Mouse (Mus musculus) kidney, postnatal 0 days (tissue): ENCODE measurements at regions not wholly inside any gene's neighbourhood (a gene's known extent, or its start where the extent isn't known, plus 50 kb on each side); places are given as distances from the start of the nearest gene placed in this dataset.
"Not testable (repeated sequence)": the region's sequence is repeated elsewhere in the genome, so short reads cannot be mapped to it uniquely, and the experiment has no call there.

Experiments used
- ATAC-seq: fragments of 200-750 bp; cut with Nextera tagmentation; replicated peaks from 2 replicates; pipeline ENCODE4 v1.8.0; 2017; ENCODE audit warnings: low read depth, moderate number of reproducible peaks, moderate TSS enrichment, moderate library complexity; ENCODE audit not compliant: low FRiP score
- DNase-seq: peaks from one replicate; pipeline ENCODE4 v3.0.0-alpha.2; 2016; ENCODE audit warnings: low spot score
- H3K27ac ChIP-seq: fragments of 300-500 bp; sonication (generic); 2 replicates; pipeline ENCODE4 v1.5.1; 2014; ENCODE audit warnings: mild to moderate bottlenecking
- H3K27me3 ChIP-seq: fragments of 300-500 bp; sonication (generic); 2 replicates; pipeline ENCODE4 v1.6.1; 2014; ENCODE audit warnings: low read length, mixed read lengths; ENCODE audit not compliant: insufficient read depth
- H3K36me3 ChIP-seq: fragments of 300-500 bp; sonication (generic); 2 replicates; pipeline ENCODE4 v1.6.1; 2014; ENCODE audit warnings: low read length, mixed read lengths; ENCODE audit not compliant: insufficient read depth
- H3K4me1 ChIP-seq: fragments of 300-500 bp; sonication (generic); replicated peaks from 2 replicates; pipeline ENCODE4 v1.6.1; 2014; ENCODE audit warnings: antibody characterized with exemption, low read length, mixed read lengths; ENCODE audit not compliant: insufficient read depth
- H3K4me2 ChIP-seq: fragments of 300-500 bp; sonication (generic); 2 replicates; pipeline ENCODE4 v1.6.1; 2014; ENCODE audit warnings: mild to moderate bottlenecking, low read length, moderate library complexity, mixed read lengths
- H3K4me3 ChIP-seq: fragments of 300-500 bp; sonication (generic); replicated peaks from 2 replicates; pipeline ENCODE4 v1.5.1; 2014; ENCODE audit warnings: low read depth, low read length
- H3K9ac ChIP-seq: fragments of 300-500 bp; sonication (generic); 2 replicates; pipeline ENCODE4 v1.6.1; 2014; ENCODE audit warnings: low read depth, low read length
- H3K9me3 ChIP-seq: fragments of 300-500 bp; sonication (generic); replicated peaks from 2 replicates; pipeline ENCODE4 v1.6.1; 2016; ENCODE audit warnings: low read length, inconsistent platforms, mixed read lengths
- CTCF ChIP-seq: IDR thresholded peaks from 2 replicates; pipeline ENCODE4 v1.5.1; 2016; ENCODE audit warnings: antibody characterized with exemption, low read depth, mild to moderate bottlenecking, moderate library complexity
- WGBS: fragments of 180-500 bp; shearing (Covaris S2); extraction: QIAGEN DNeasy Blood & Tissue Kit; methylation state at CpG from one replicate; pipeline ENCODE4 v1.1.7; 2014; 5-methylcytosine and 5-hydroxymethylcytosine counted together

GRCm38 (mm10) chr14:33708298-33708665 is 119.3 kb downstream of the Ptpn20 start:
- no peak overlapping the region for H3K9ac ChIP-seq
- no peak overlapping the region for H3K4me2 ChIP-seq
- no peaks in the 10 kb centered on the region for H3K36me3 ChIP-seq
- DNase-seq (no peak), ATAC-seq (no peak)
- no peaks in the 10 kb centered on the region for H3K4me1 ChIP-seq
- no peaks in the 10 kb centered on the region for H3K9me3 ChIP-seq
- H3K27ac ChIP-seq = no peak overlapping the region
- no peaks in the 10 kb centered on the region for H3K27me3 ChIP-seq
- H3K4me3 ChIP-seq = no peak overlapping the region
- no peak for TF ChIP-seq CTCF
- WGBS = 84% methylated on average over 4 of the region's 4 CpGs

- ATAC-seq = no peak
- Histone ChIP-seq H3K4me2 (no peak overlapping the region), H3K36me3 (no peaks in the 10 kb centered on the region), H3K4me3 (no peak overlapping the region), H3K9ac (no peak overlapping the region), H3K27ac (no peak overlapping the region), H3K4me1 (no peaks in the 10 kb centered on the region), H3K27me3 (no peaks in the 10 kb centered on the region), H3K9me3 (no peaks in the 10 kb centered on the region)
- WGBS = 92% methylated on average over 1 of the region's 1 CpGs
- DNase-seq = no peak
- TF ChIP-seq CTCF = no peak
These were observed 123.5 kb downstream of the Ptpn20 start for GRCm38 (mm10) chr14:33712458-33712857.

DNA sequence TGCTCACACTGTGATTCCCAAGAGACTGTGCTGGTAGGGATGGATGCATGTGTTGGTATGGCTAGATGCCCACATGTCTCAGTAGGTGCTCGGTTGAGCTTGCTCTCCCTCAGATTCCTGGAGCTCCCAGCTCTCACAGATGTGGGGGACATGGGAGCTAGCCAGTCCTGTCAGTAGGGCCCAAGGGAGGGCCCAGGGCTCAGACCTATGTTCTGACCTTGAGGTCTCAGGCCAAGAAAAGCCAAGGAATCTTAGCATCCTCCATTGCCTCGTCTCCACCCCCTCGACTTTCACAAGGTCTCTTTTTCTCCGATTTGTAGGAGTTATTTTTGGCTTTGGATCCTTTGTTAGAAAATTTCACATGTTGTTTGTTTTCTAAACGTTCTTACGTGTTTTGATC is 130.6 kb downstream of the Ptpn20 start:
- 62% methylated on average over 6 of the region's 6 CpGs for WGBS
- Histone ChIP-seq H3K27me3 (no peaks in the 10 kb centered on the region), H3K4me2 (no peak overlapping the region), H3K9ac (no peak overlapping the region), H3K4me1 (no peaks in the 10 kb centered on the region), H3K27ac (no peak overlapping the region), H3K4me3 (no peak overlapping the region), H3K36me3 (no peaks in the 10 kb centered on the region), H3K9me3 (no peaks in the 10 kb centered on the region)
- no peak for ATAC-seq
- DNase-seq = no peak
- TF ChIP-seq CTCF = no peak

GRCm38 (mm10) chr14:33722379-33723145 is 133.6 kb downstream of the Ptpn20 start:
- not testable (repeated sequence) for H3K4me1 ChIP-seq

DNA sequence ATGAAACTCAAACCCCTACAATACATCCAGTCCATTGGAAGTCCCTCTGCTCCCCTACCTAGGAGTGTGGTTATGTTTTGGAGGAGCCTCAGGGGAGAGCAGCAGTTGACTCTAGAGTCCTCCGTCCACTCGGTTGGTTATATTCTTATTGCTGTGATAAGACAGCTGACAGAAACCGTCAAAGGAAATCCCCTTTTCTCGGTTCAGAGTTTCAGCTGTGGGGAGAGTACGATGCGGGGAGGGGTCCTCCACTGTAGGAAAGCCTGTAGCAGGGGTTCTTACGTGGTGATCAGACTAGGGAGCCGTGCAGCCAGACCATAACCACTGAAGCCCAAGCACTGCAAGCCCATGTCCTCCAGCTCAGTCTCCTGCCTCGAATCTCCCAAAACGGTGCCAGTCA is 137.5 kb downstream of the Ptpn20 start:
- H3K4me1 ChIP-seq = no peaks in the 10 kb centered on the region
- 88% methylated on average over 10 of the region's 10 CpGs for WGBS
- H3K27ac ChIP-seq = no peak overlapping the region
- H3K9ac ChIP-seq = no peak overlapping the region
- no peaks in the 10 kb centered on the region for H3K27me3 ChIP-seq
- no peak for ATAC-seq
- H3K9me3 ChIP-seq = no peaks in the 10 kb centered on the region
- no peaks in the 10 kb centered on the region for H3K36me3 ChIP-seq
- TF ChIP-seq CTCF = no peak
- no peak for DNase-seq
- no peak overlapping the region for H3K4me2 ChIP-seq
- H3K4me3 ChIP-seq = no peak overlapping the region

More at GRCm38 (mm10) chr14:33722379-33723145, 133.6 kb downstream of the Ptpn20 start:
- WGBS = 65% methylated on average over 5 of the region's 5 CpGs
- not testable (repeated sequence) for H3K27ac ChIP-seq, H3K9ac ChIP-seq, ATAC-seq, H3K4me2 ChIP-seq, H3K4me3 ChIP-seq, H3K27me3 ChIP-seq, DNase-seq, H3K36me3 ChIP-seq, H3K9me3 ChIP-seq

GRCm38 (mm10) chr14:33729115-33729884 is 140.3 kb downstream of the Ptpn20 start:
- Histone ChIP-seq H3K4me3 (no peak overlapping the region), H3K27ac (no peak overlapping the region), H3K4me2 (no peak overlapping the region), H3K27me3 (no peaks in the 10 kb centered on the region), H3K9me3 (no peaks in the 10 kb centered on the region), H3K36me3 (no peaks in the 10 kb centered on the region), H3K4me1 (0 out of 2 replicates have a peak, but pooled peaks cover 4% of the 10 kb centered on the region), H3K9ac (no peak overlapping the region)
- WGBS = 49% methylated on average over 14 of the region's 14 CpGs
- TF ChIP-seq CTCF = no peak
- peak; percentile 34 for DNase-seq
- no peak for ATAC-seq
